8 mouse cellular contexts compared by ENCODE assay signal in genomic region chr2:77341575-77342332, GRCm38 (mm10).
DNase-seq lines count a peak whose midpoint lies in the region; ATAC-seq and TF ChIP-seq lines count a peak whose summit lies in the region.

No protein-coding gene starts in this region.

- no peak overlapping the region for H3K4me3 ChIP-seq in hindbrain, postnatal 0 days (ENCODE audit: low read length)

- H3K9me3 ChIP-seq in hindbrain, postnatal 0 days (ENCODE audit: low read length): 0 out of 2 replicates have a peak, but pooled peaks cover 4% of the 10 kb centered on the region

- TF ChIP-seq CTCF in hindbrain, postnatal 0 days (IDR thresholded peaks at IDR 0.05; ENCODE audit: low read depth): peak; percentile 96

- no peak overlapping the region for H3K27ac ChIP-seq in hindbrain, postnatal 0 days

- peak; percentile 75; the same call in 1 of the 2 replicates for ATAC-seq in hindbrain, postnatal 0 days
- ATAC-seq in megakaryocyte-erythroid progenitor cell, adult 5-6 weeks (replicated peaks; ENCODE audit: low FRiP score, low TSS enrichment, poor library complexity, severe bottlenecking): peak; percentile 98

- H3K4me1 ChIP-seq in hindbrain, postnatal 0 days (ENCODE audit: insufficient read depth, low read length): no peaks in the 10 kb centered on the region

- no peak overlapping the region for H3K9ac ChIP-seq in hindbrain, postnatal 0 days (replicated peaks; ENCODE audit: low read length)

- no peaks in the 10 kb centered on the region for H3K27me3 ChIP-seq in hindbrain, postnatal 0 days (ENCODE audit: insufficient read depth, low read length)

- no peaks in the 10 kb centered on the region for H3K36me3 ChIP-seq in hindbrain, postnatal 0 days (ENCODE audit: insufficient read depth, low read length)

- DNase-seq in ZHBTc4 (ENCODE audit: low read depth, low spot score): peak; percentile 96
- DNase-seq in cerebellum, postnatal 14 days: peak; percentile 95 to 99
- peak; percentile 98 for DNase-seq in gastrocnemius, adult 18-20 months (ENCODE audit: low spot score)
- peak; percentile 88 for DNase-seq in hindbrain, postnatal 0 days (ENCODE audit: low spot score)
- peak; percentile 93 for DNase-seq in left cerebral cortex, adult 11 months (ENCODE audit: low spot score)
- peak; percentile 93 for DNase-seq in skeletal muscle tissue, adult 2 months (ENCODE audit: low read depth, low spot score)
- DNase-seq in yolk sac, embryonic 10.5 days (ENCODE audit: low spot score): peak; percentile 83

- 51% methylated on average over 12 of the region's 12 CpGs for WGBS in hindbrain, postnatal 0 days

- H3K4me2 ChIP-seq in hindbrain, postnatal 0 days (ENCODE audit: low read depth, low read length): no peak overlapping the region
